Mouse (Mus musculus) E14TG2a.4 (cell line): ENCODE results near the gene Cemip.

Experiments
- H3K27me3 ChIP-seq: 2 replicates; pipeline ENCODE4 v1.6.1; 2014; ENCODE audit warnings: low read length, control low read depth; ENCODE audit not compliant: insufficient read depth
- H3K36me3 ChIP-seq: 2 replicates; pipeline ENCODE4 v1.6.1; 2014; ENCODE audit warnings: low read length, control low read depth; ENCODE audit not compliant: insufficient read depth
- H3K4me1 ChIP-seq: replicated peaks from 2 replicates; pipeline ENCODE4 v1.6.1; 2014; ENCODE audit warnings: low read depth, low read length, control low read depth
- H3K4me3 ChIP-seq: replicated peaks from 2 replicates; pipeline ENCODE4 v1.5.1; 2014; ENCODE audit warnings: mild to moderate bottlenecking, low read length
- H3K9me3 ChIP-seq: 2 replicates; pipeline ENCODE4 v1.6.1; 2014; ENCODE audit warnings: low read length, control low read depth
- CTCF ChIP-seq: conservative IDR thresholded peaks from 2 replicates; pipeline ENCODE4 v1.5.1; 2014; ENCODE audit warnings: low read length
- NANOG ChIP-seq: IDR thresholded peaks from 2 replicates; pipeline ENCODE4 v1.6.1; 2014; ENCODE audit warnings: borderline replicate concordance, low read length, mixed read lengths
- POU5F1 ChIP-seq: IDR thresholded peaks from 2 replicates; pipeline ENCODE4 v1.6.1; 2014; ENCODE audit warnings: low read length, borderline replicate concordance

Cemip gene

GRCm38 (mm10) chr7:84029120-84029771 lies 57.1 kb downstream of the Cemip start:
- Histone ChIP-seq H3K4me1 (no peaks in the 10 kb centered on the region), H3K36me3 (no peaks in the 10 kb centered on the region), H3K9me3 (peaks cover 9% of the 10 kb centered on the region; the same call in 1 of the 2 replicates), H3K4me3 (no peak overlapping the region), H3K27me3 (peaks cover 3% of the 10 kb centered on the region; the same call in 1 of the 2 replicates)
- TF ChIP-seq NANOG (no peak), CTCF (no peak), POU5F1 (no peak)

GRCm38 (mm10) chr7:84028368-84028767 lies 57.9 kb downstream of the Cemip start:
- Histone ChIP-seq H3K36me3 (no peaks in the 10 kb centered on the region), H3K4me1 (peaks cover 7% of the 10 kb centered on the region), H3K9me3 (peaks cover 9% of the 10 kb centered on the region; the same call in 1 of the 2 replicates), H3K27me3 (no peaks in the 10 kb centered on the region), H3K4me3 (no peak overlapping the region)
- no peak for TF ChIP-seq NANOG
- TF ChIP-seq POU5F1, result no peak
- no peak for TF ChIP-seq CTCF

DNA sequence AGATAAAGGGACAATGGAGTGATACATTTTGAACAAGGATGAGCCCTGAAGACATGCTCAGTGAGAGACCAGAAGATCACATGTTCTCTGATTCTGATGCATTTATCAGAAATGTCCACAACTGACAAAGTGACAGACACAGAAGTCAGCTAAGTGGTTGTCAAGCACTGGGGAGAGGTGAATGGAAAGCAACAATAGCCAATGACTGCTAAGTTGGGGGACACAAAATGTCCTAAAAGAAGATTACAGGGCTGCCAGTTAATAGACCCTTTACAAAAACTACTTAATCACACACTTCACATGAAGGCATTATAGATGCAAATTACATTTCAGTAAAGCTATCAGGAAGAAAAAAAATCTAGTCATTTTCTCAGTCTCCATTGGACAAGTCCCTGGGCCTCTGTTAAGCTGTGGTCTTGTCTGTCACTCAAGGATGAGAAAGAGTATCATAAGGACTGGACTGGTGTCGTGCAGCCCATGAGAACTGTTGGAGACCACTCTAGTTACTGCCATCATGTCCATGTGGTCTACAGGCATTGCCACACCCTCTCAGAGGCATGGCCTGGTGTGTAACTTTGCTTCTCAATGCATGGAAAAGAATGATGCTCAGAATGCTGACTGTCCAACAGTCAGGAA lies 59.2 kb downstream of the Cemip start:
- H3K27me3 ChIP-seq, result no peaks in the 10 kb centered on the region
- no peak overlapping the region for H3K4me3 ChIP-seq
- no peaks in the 10 kb centered on the region for H3K36me3 ChIP-seq
- TF ChIP-seq POU5F1, result no peak
- no peak for TF ChIP-seq CTCF
- no peak for TF ChIP-seq NANOG
- H3K9me3 ChIP-seq, result peaks cover 6% of the 10 kb centered on the region; the same call in 1 of the 2 replicates
- peaks cover 19% of the 10 kb centered on the region for H3K4me1 ChIP-seq

- H3K9me3 ChIP-seq, result no peaks in the 10 kb centered on the region
- TF ChIP-seq NANOG, result no peak
- TF ChIP-seq CTCF, result no peak
- TF ChIP-seq POU5F1, result no peak
- no peaks in the 10 kb centered on the region for H3K36me3 ChIP-seq
- no peaks in the 10 kb centered on the region for H3K27me3 ChIP-seq
- H3K4me1 ChIP-seq, result peaks cover 21% of the 10 kb centered on the region
- H3K4me3 ChIP-seq, result no peak overlapping the region
Measured at GRCm38 (mm10) chr7:84026090-84026489, 60.2 kb downstream of the Cemip start.

GRCm38 (mm10) chr7:84023466-84023865 lies 62.8 kb downstream of the Cemip start:
- H3K36me3 ChIP-seq, result no peaks in the 10 kb centered on the region
- H3K4me3 ChIP-seq, result no peak overlapping the region
- no peaks in the 10 kb centered on the region for H3K9me3 ChIP-seq
- TF ChIP-seq NANOG, result no peak
- no peak for TF ChIP-seq CTCF
- TF ChIP-seq POU5F1, result no peak
- no peaks in the 10 kb centered on the region for H3K27me3 ChIP-seq
- peaks cover 21% of the 10 kb centered on the region for H3K4me1 ChIP-seq

DNA sequence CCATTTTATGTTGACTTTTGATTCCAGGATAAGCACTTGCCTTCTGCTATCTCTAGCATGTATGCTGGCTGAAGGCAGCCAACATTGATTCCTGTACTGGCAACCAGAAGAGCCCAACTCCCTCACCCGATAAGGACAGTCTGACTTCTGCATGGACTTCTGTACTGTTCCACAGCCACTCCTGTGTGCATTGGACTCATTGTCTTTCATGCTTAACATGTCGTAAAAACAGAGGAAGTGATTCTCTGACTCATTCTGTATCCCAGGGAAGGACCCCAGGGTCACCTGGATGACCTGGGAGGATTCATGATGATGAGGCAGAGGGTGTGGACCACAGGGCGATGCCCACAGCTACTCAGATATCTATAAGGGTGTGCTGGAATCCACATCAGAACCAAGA lies 63.8 kb downstream of the Cemip start:
- H3K4me3 ChIP-seq, result no peak overlapping the region
- peaks cover 21% of the 10 kb centered on the region for H3K4me1 ChIP-seq
- TF ChIP-seq POU5F1 (no peak), NANOG (no peak), CTCF (no peak)
- no peaks in the 10 kb centered on the region for H3K27me3 ChIP-seq
- no peaks in the 10 kb centered on the region for H3K9me3 ChIP-seq
- no peaks in the 10 kb centered on the region for H3K36me3 ChIP-seq

- Histone ChIP-seq H3K4me1 (peaks cover 21% of the 10 kb centered on the region), H3K9me3 (no peaks in the 10 kb centered on the region), H3K27me3 (no peaks in the 10 kb centered on the region; the same call in 1 of the 2 replicates), H3K4me3 (no peak overlapping the region), H3K36me3 (no peaks in the 10 kb centered on the region)
- TF ChIP-seq NANOG (no peak; the same call in 1 of the 2 replicates), CTCF (no peak), POU5F1 (no peak)
Measured at GRCm38 (mm10) chr7:84019381-84019780, 66.9 kb downstream of the Cemip start.

- no peaks in the 10 kb centered on the region; the same call in 1 of the 2 replicates for H3K27me3 ChIP-seq
Measured at GRCm38 (mm10) chr7:84018291-84019266, 67.7 kb downstream of the Cemip start.

More at GRCm38 (mm10) chr7:84018291-84019266, 67.7 kb downstream of the Cemip start:
- H3K36me3 ChIP-seq, result no peaks in the 10 kb centered on the region
- no peak overlapping the region for H3K4me3 ChIP-seq
- no peaks in the 10 kb centered on the region for H3K9me3 ChIP-seq
- H3K4me1 ChIP-seq, result peaks cover 16% of the 10 kb centered on the region
- no peak for TF ChIP-seq CTCF
- no peak for TF ChIP-seq POU5F1
- no peak for TF ChIP-seq NANOG
